Mouse (Mus musculus) limb, embryonic 14.5 days (tissue): ENCODE results near the gene Cpne1. TPM values are rescaled to one million over a fixed set of nuclear protein-coding genes. Genes with fewer than 3 reads are reported as not detected.

Experiments used
- ATAC-seq: fragments of 200-750 bp; cut with Nextera tagmentation; 2 replicates; pipeline ENCODE4 v1.8.0; 2017; ENCODE audit warnings: low read depth, moderate number of reproducible peaks, moderate TSS enrichment; ENCODE audit not compliant: low FRiP score
- DNase-seq: peaks from one replicate; pipeline ENCODE4 v3.0.0-alpha.2; 2015; ENCODE audit warnings: low spot score
- H3K27ac ChIP-seq: fragments of 300-500 bp; sonication (generic); replicated peaks from 2 replicates; pipeline ENCODE4 v1.5.1; 2014; ENCODE audit warnings: low read depth, mild to moderate bottlenecking, low read length, moderate library complexity, mixed read lengths
- H3K27me3 ChIP-seq: fragments of 300-500 bp; sonication (generic); 2 replicates; pipeline ENCODE4 v1.6.1; 2014; ENCODE audit warnings: low read length, mixed read lengths; ENCODE audit not compliant: control insufficient read depth, insufficient read depth
- H3K36me3 ChIP-seq: fragments of 300-500 bp; sonication (generic); 2 replicates; pipeline ENCODE4 v1.6.1; 2014; ENCODE audit warnings: mild to moderate bottlenecking, low read length, moderate library complexity, mixed read lengths; ENCODE audit not compliant: control insufficient read depth, insufficient read depth
- H3K4me1 ChIP-seq: fragments of 300-500 bp; sonication (generic); 2 replicates; pipeline ENCODE4 v1.6.1; 2014; ENCODE audit warnings: antibody characterized with exemption, low read length, mixed read lengths; ENCODE audit not compliant: control insufficient read depth, insufficient read depth
- H3K4me2 ChIP-seq: fragments of 300-500 bp; sonication (generic); replicated peaks from 2 replicates; pipeline ENCODE4 v1.6.1; 2014; ENCODE audit warnings: low read depth, mild to moderate bottlenecking, low read length, moderate library complexity; ENCODE audit not compliant: severe bottlenecking
- H3K4me3 ChIP-seq: fragments of 300-500 bp; sonication (generic); replicated peaks from 2 replicates; pipeline ENCODE4 v1.5.1; 2014; ENCODE audit warnings: low read length
- H3K9ac ChIP-seq: fragments of 300-500 bp; sonication (generic); 2 replicates; pipeline ENCODE4 v1.6.1; 2014; ENCODE audit warnings: mild to moderate bottlenecking, low read depth, low read length, moderate library complexity; ENCODE audit not compliant: severe bottlenecking
- H3K9me3 ChIP-seq: fragments of 300-500 bp; sonication (generic); 2 replicates; pipeline ENCODE4 v1.6.1; 2016; ENCODE audit warnings: low read length; ENCODE audit not compliant: control insufficient read depth
- POLR2A ChIP-seq: fragments of 200-500 bp; IDR thresholded peaks from 2 replicates; pipeline ENCODE4 v1.8.0; 2012; ENCODE audit warnings: inconsistent platforms, mild to moderate bottlenecking, moderate library complexity, borderline replicate concordance; ENCODE audit not compliant: insufficient read depth, insufficient read length; ENCODE audit errors: extremely low read depth
- whole genome bisulfite sequencing: fragments of 180-500 bp; shearing (Covaris S2); extraction: QIAGEN DNeasy Blood & Tissue Kit; methylation state at CpG from one replicate; pipeline ENCODE4 v1.1.7; 2014; 5-methylcytosine and 5-hydroxymethylcytosine counted together
- polyA plus RNA-seq, 2 experiments: library from polyadenylated mRNA; depleted of rRNA in 1 of 2; stranded (reverse) in 1 of 2; unstranded in 1 of 2; fragments of >200 nt; fragmentation: Nextera tagmentation in 1 of 2; extraction: Ambion mirVana in 1 of 2; gene quantifications; 2 replicates each; pipeline versions ENCODE4 v1.2.1 to v1.2.3; 2012 to 2014

Cpne1 gene
- polyA plus RNA-seq, 2 experiments = 37.8 to 90.7 TPM

GRCm38 (mm10) chr2:156079183-156079560 is 32.6 kb downstream of the Cpne1 start:
- H3K36me3 ChIP-seq = peaks cover 53% of the 10 kb centered on the region

GRCm38 (mm10) chr2:156078421-156079182 is 33.2 kb downstream of the Cpne1 start:
- no peak overlapping the region for H3K4me2 ChIP-seq
- ATAC-seq (no peak), DNase-seq (no peak)
- no peak for TF ChIP-seq POLR2A
- H3K4me3 ChIP-seq = no peak overlapping the region
- no peaks in the 10 kb centered on the region for H3K4me1 ChIP-seq
- 89% methylated on average over 16 of the region's 16 CpGs for WGBS
- H3K9me3 ChIP-seq = no peaks in the 10 kb centered on the region
- no peaks in the 10 kb centered on the region for H3K27me3 ChIP-seq
- H3K36me3 ChIP-seq = peaks cover 59% of the 10 kb centered on the region
- no peak overlapping the region for H3K9ac ChIP-seq
- H3K27ac ChIP-seq = no peak overlapping the region

More at GRCm38 (mm10) chr2:156079183-156079560, 32.6 kb downstream of the Cpne1 start:
- Histone ChIP-seq H3K4me3 (no peak overlapping the region), H3K4me1 (no peaks in the 10 kb centered on the region), H3K27ac (no peak overlapping the region), H3K9me3 (no peaks in the 10 kb centered on the region), H3K27me3 (no peaks in the 10 kb centered on the region), H3K9ac (no peak overlapping the region), H3K4me2 (no peak overlapping the region)
- DNase-seq (no peak), ATAC-seq (no peak)
- TF ChIP-seq POLR2A = no peak
- WGBS = 88% methylated on average over 8 of the region's 8 CpGs

- H3K27ac ChIP-seq = no peak overlapping the region
- no peaks in the 10 kb centered on the region for H3K9me3 ChIP-seq
- no peak for TF ChIP-seq POLR2A
- peaks cover 70% of the 10 kb centered on the region for H3K36me3 ChIP-seq
- ATAC-seq (no peak), DNase-seq (no peak)
- H3K4me2 ChIP-seq = no peak overlapping the region
- no peaks in the 10 kb centered on the region for H3K4me1 ChIP-seq
- 91% methylated on average over 7 of the region's 7 CpGs for WGBS
- H3K9ac ChIP-seq = no peak overlapping the region
- no peak overlapping the region for H3K4me3 ChIP-seq
- no peaks in the 10 kb centered on the region for H3K27me3 ChIP-seq
These were observed 34.3 kb downstream of the Cpne1 start for GRCm38 (mm10) chr2:156077461-156077860.

- Histone ChIP-seq H3K4me3 (no peak overlapping the region), H3K27me3 (no peaks in the 10 kb centered on the region), H3K4me1 (no peaks in the 10 kb centered on the region), H3K27ac (no peak overlapping the region), H3K9me3 (no peaks in the 10 kb centered on the region), H3K36me3 (peaks cover 93% of the 10 kb centered on the region), H3K4me2 (no peak overlapping the region), H3K9ac (no peak overlapping the region)
- DNase-seq = no peak
- no peak for TF ChIP-seq POLR2A
- no peak for ATAC-seq
- WGBS = 90% methylated on average over 15 of the region's 15 CpGs
These were observed 38.0 kb downstream of the Cpne1 start for GRCm38 (mm10) chr2:156073725-156074124.

- no peak overlapping the region for H3K27ac ChIP-seq
- WGBS = 95% methylated on average over 10 of the region's 10 CpGs
- no peaks in the 10 kb centered on the region for H3K4me1 ChIP-seq
- TF ChIP-seq POLR2A = no peak
- DNase-seq = no peak
- ATAC-seq = no peak
- H3K9me3 ChIP-seq = no peaks in the 10 kb centered on the region
- H3K4me3 ChIP-seq = no peak overlapping the region
- no peak overlapping the region for H3K9ac ChIP-seq
- H3K27me3 ChIP-seq = no peaks in the 10 kb centered on the region
- peaks cover 68% of the 10 kb centered on the region for H3K36me3 ChIP-seq
- no peak overlapping the region for H3K4me2 ChIP-seq
These were observed 40.5 kb downstream of the Cpne1 start for GRCm38 (mm10) chr2:156071236-156071635.
